Mouse (Mus musculus) MEL-GATA-1-ER (cell line): ENCODE data around the gene Vps37b.

Experiments used
- DNase-seq: peaks from one replicate; pipeline ENCODE4 v3.0.0-alpha.2; 2012; ENCODE audit warnings: low read depth; ENCODE audit errors: extremely low read depth

The Vps37b gene

GRCm38 (mm10) chr5:123979980-123980369, 52.1 kb downstream of the Vps37b start:
- DNase-seq: no peak

GRCm38 (mm10) chr5:123979221-123979979, 52.7 kb downstream of the Vps37b start:
- DNase-seq: no peak

- DNase-seq: no peak
Observed at GRCm38 (mm10) chr5:123978131-123978530, 53.9 kb downstream of the Vps37b start.

- DNase-seq: no peak
Observed at GRCm38 (mm10) chr5:123977231-123977630, 54.8 kb downstream of the Vps37b start.

GRCm38 (mm10) chr5:123975668-123976180, 56.3 kb downstream of the Vps37b start:
- no peak for DNase-seq

- peak; percentile 24 for DNase-seq
Observed at GRCm38 (mm10) chr5:123974616-123975111, 57.4 kb downstream of the Vps37b start.

GRCm38 (mm10) chr5:123974179-123974485, 57.9 kb downstream of the Vps37b start:
- no peak for DNase-seq

- DNase-seq: peak; percentile 23
Observed at GRCm38 (mm10) chr5:123973299-123974178, 58.5 kb downstream of the Vps37b start, which contains the start of gene Hip1r. Gene Hip1r (plus strand): TSS chr5:123973628.

- no peak for DNase-seq
Observed at GRCm38 (mm10) chr5:123972453-123972852, 59.6 kb downstream of the Vps37b start.

- DNase-seq: no peak
Observed at GRCm38 (mm10) chr5:123970576-123970975, 61.5 kb downstream of the Vps37b start.

GRCm38 (mm10) chr5:123969216-123969615, 62.9 kb downstream of the Vps37b start:
- DNase-seq: no peak

- no peak for DNase-seq
Observed at GRCm38 (mm10) chr5:123968468-123968867, 63.6 kb downstream of the Vps37b start.

GRCm38 (mm10) chr5:123966759-123967158, 65.3 kb downstream of the Vps37b start:
- no peak for DNase-seq

- DNase-seq: no peak
Observed at GRCm38 (mm10) chr5:123964208-123964607, 67.9 kb downstream of the Vps37b start.

- DNase-seq: no peak
Observed at GRCm38 (mm10) chr5:123961046-123961445, 71.0 kb downstream of the Vps37b start.

GRCm38 (mm10) chr5:123960129-123960528, 71.9 kb downstream of the Vps37b start:
- DNase-seq: no peak

- no peak for DNase-seq
Observed at GRCm38 (mm10) chr5:123959018-123959417, 73.1 kb downstream of the Vps37b start.

GRCm38 (mm10) chr5:123957213-123957612, 74.9 kb downstream of the Vps37b start:
- no peak for DNase-seq
